Mouse (Mus musculus) myocyte (in vitro differentiated cells): ENCODE measurements at regions not wholly inside any gene's neighbourhood (a gene's known extent, or its start where the extent isn't known, plus 50 kb on each side); places are given as distances from the start of the nearest gene placed in this dataset.

Experiments used
- H3K27me3 ChIP-seq: one replicate; pipeline ENCODE4 v1.6.1; 2011; ENCODE audit not compliant: control insufficient read depth, insufficient read depth, insufficient read length
- H3K36me3 ChIP-seq: one replicate; pipeline ENCODE4 v1.6.1; 2011; ENCODE audit not compliant: control insufficient read depth, insufficient read depth
- H3K4me2 ChIP-seq: one replicate; pipeline ENCODE4 v1.6.1; 2011; ENCODE audit warnings: low read depth, control low read depth
- H3K4me3 ChIP-seq: one replicate; pipeline ENCODE4 v1.5.1; 2011; ENCODE audit warnings: mild to moderate bottlenecking, control low read depth, moderate library complexity
- H3K79me2 ChIP-seq: one replicate; pipeline ENCODE4 v1.6.1; 2011; ENCODE audit not compliant: control insufficient read depth, insufficient read depth
- H3ac ChIP-seq: one replicate; pipeline ENCODE4 v1.6.1; 2011; ENCODE audit not compliant: control insufficient read depth, insufficient read length
- CEBPB ChIP-seq: IDR thresholded peaks from 2 replicates; pipeline ENCODE4 v1.6.1; 2011; ENCODE audit warnings: mild to moderate bottlenecking, moderate library complexity; ENCODE audit not compliant: poor library complexity, insufficient read depth, severe bottlenecking
- E2F4 ChIP-seq: IDR thresholded peaks from one replicate; pipeline ENCODE4 v1.6.1; 2011; ENCODE audit warnings: mild to moderate bottlenecking, control low read depth, moderate library complexity; ENCODE audit not compliant: insufficient read depth
- MAX ChIP-seq: IDR thresholded peaks from one replicate; pipeline ENCODE4 v1.6.1; 2011; ENCODE audit warnings: low read depth, mild to moderate bottlenecking, control low read depth
- MYOD1 ChIP-seq, 3 experiments: IDR thresholded peaks; one replicate each; pipeline ENCODE4 v1.6.1; 2011; ENCODE audit warnings: control low read depth in 2 of 3, low read depth in 2 of 3, mild to moderate bottlenecking in 2 of 3, moderate library complexity in 1 of 3; ENCODE audit not compliant: insufficient read length in 2 of 3, control insufficient read depth in 1 of 3
- MYOG ChIP-seq, 3 experiments: IDR thresholded peaks; one replicate each; pipeline ENCODE4 v1.6.1; 2011; ENCODE audit warnings: control low read depth in 2 of 3, low read depth in 2 of 3, mild to moderate bottlenecking in 2 of 3; ENCODE audit not compliant: insufficient read length in 2 of 3, control insufficient read depth in 1 of 3, insufficient read depth in 1 of 3
- POLR2A ChIP-seq: IDR thresholded peaks from one replicate; pipeline ENCODE4 v1.6.1; 2011; ENCODE audit warnings: low read depth, mild to moderate bottlenecking, control low read depth, moderate library complexity; ENCODE audit not compliant: insufficient read length
- POLR2AphosphoS2 ChIP-seq: IDR thresholded peaks from one replicate; pipeline ENCODE4 v1.6.1; 2011; ENCODE audit warnings: low read depth, control low read depth; ENCODE audit not compliant: insufficient read length
- REST ChIP-seq: IDR thresholded peaks from one replicate; pipeline ENCODE4 v1.6.1; 2011; ENCODE audit warnings: mild to moderate bottlenecking, control low read depth, moderate library complexity; ENCODE audit not compliant: insufficient read depth, insufficient read length
- SRF ChIP-seq: IDR thresholded peaks from one replicate; pipeline ENCODE4 v1.6.1; 2011; ENCODE audit warnings: low read depth; ENCODE audit not compliant: control insufficient read depth, insufficient read length
- TCF12 ChIP-seq: IDR thresholded peaks from one replicate; pipeline ENCODE4 v1.6.1; 2011; ENCODE audit warnings: mild to moderate bottlenecking, control low read depth; ENCODE audit not compliant: poor library complexity, insufficient read depth, severe bottlenecking
- TCF3 ChIP-seq: IDR thresholded peaks from one replicate; pipeline ENCODE4 v1.6.1; 2011; ENCODE audit warnings: low read depth, control low read depth; ENCODE audit not compliant: insufficient read length
- USF1 ChIP-seq: IDR thresholded peaks from one replicate; pipeline ENCODE4 v1.6.1; 2011; ENCODE audit warnings: low read depth, mild to moderate bottlenecking, control low read depth, moderate library complexity

- Histone ChIP-seq H3K4me3 (no peak overlapping the region), H3K4me2 (no peak overlapping the region), H3K27me3 (no peaks in the 10 kb centered on the region), H3ac (no peak overlapping the region), H3K79me2 (no peaks in the 10 kb centered on the region), H3K36me3 (no peaks in the 10 kb centered on the region)
- no peak for TF ChIP-seq SRF
- TF ChIP-seq MYOG (IDR thresholded peaks at IDR 0.05; ENCODE audit: control insufficient read depth in 1 of 3, insufficient read depth in 1 of 3, insufficient read length in 2 of 3, low read depth in 2 of 3): no peak
- TF ChIP-seq MAX: no peak
- TF ChIP-seq TCF12: no peak
- no peak for TF ChIP-seq POLR2A
- no peak for TF ChIP-seq E2F4
- TF ChIP-seq TCF3: no peak
- TF ChIP-seq MYOD1 (IDR thresholded peaks at IDR 0.05; ENCODE audit: control insufficient read depth in 1 of 3, insufficient read length in 2 of 3, low read depth in 2 of 3): no peak
- TF ChIP-seq REST: no peak
- no peak for TF ChIP-seq USF1
- TF ChIP-seq CEBPB: no peak
- no peak for TF ChIP-seq POLR2AphosphoS2
These were observed 485.8 kb downstream of the 1700129C05Rik start for GRCm38 (mm10) chr14:58656935-58657238.

- no peak overlapping the region for H3ac ChIP-seq
- TF ChIP-seq MYOG (IDR thresholded peaks at IDR 0.05; ENCODE audit: control insufficient read depth in 1 of 3, insufficient read depth in 1 of 3, insufficient read length in 2 of 3, low read depth in 2 of 3) (no peak), CEBPB (no peak), MAX (no peak), TCF3 (no peak), REST (no peak), POLR2A (no peak), MYOD1 (IDR thresholded peaks at IDR 0.05; ENCODE audit: control insufficient read depth in 1 of 3, insufficient read length in 2 of 3, low read depth in 2 of 3) (no peak), USF1 (no peak), POLR2AphosphoS2 (no peak), SRF (no peak), TCF12 (no peak), E2F4 (no peak)
- H3K27me3 ChIP-seq: no peaks in the 10 kb centered on the region
- H3K4me3 ChIP-seq: no peak overlapping the region
- H3K36me3 ChIP-seq: no peaks in the 10 kb centered on the region
- no peaks in the 10 kb centered on the region for H3K79me2 ChIP-seq
- H3K4me2 ChIP-seq: no peak overlapping the region
These were observed 486.3 kb downstream of the 1700129C05Rik start for GRCm38 (mm10) chr14:58656212-58656934.

GRCm38 (mm10) chr14:58653026-58653425 lies 489.7 kb downstream of the 1700129C05Rik start:
- no peaks in the 10 kb centered on the region for H3K36me3 ChIP-seq
- no peak overlapping the region for H3K4me3 ChIP-seq
- TF ChIP-seq TCF3: no peak
- TF ChIP-seq TCF12: no peak
- TF ChIP-seq CEBPB: no peak
- no peak for TF ChIP-seq MAX
- TF ChIP-seq MYOG (IDR thresholded peaks at IDR 0.05; ENCODE audit: control insufficient read depth in 1 of 3, insufficient read depth in 1 of 3, insufficient read length in 2 of 3, low read depth in 2 of 3): no peak
- TF ChIP-seq POLR2AphosphoS2: no peak
- no peak for TF ChIP-seq USF1
- no peak for TF ChIP-seq SRF
- no peak for TF ChIP-seq MYOD1 (IDR thresholded peaks at IDR 0.05; ENCODE audit: control insufficient read depth in 1 of 3, insufficient read length in 2 of 3, low read depth in 2 of 3)
- no peak for TF ChIP-seq REST
- TF ChIP-seq E2F4: no peak
- TF ChIP-seq POLR2A: no peak
- no peaks in the 10 kb centered on the region for H3K79me2 ChIP-seq
- no peak overlapping the region for H3ac ChIP-seq
- no peaks in the 10 kb centered on the region for H3K27me3 ChIP-seq
- no peak overlapping the region for H3K4me2 ChIP-seq

- Histone ChIP-seq H3K79me2 (no peaks in the 10 kb centered on the region), H3K27me3 (no peaks in the 10 kb centered on the region), H3K36me3 (no peaks in the 10 kb centered on the region), H3K4me2 (no peak overlapping the region), H3K4me3 (no peak overlapping the region), H3ac (no peak overlapping the region)
- TF ChIP-seq REST (no peak), MAX (no peak), TCF12 (no peak), USF1 (peak; percentile 83), MYOG (IDR thresholded peaks at IDR 0.05; ENCODE audit: control insufficient read depth in 1 of 3, insufficient read depth in 1 of 3, insufficient read length in 2 of 3, low read depth in 2 of 3) (peak in 2 of 3 experiments; percentile 54 to 80), POLR2AphosphoS2 (no peak), CEBPB (no peak), POLR2A (no peak), MYOD1 (IDR thresholded peaks at IDR 0.05; ENCODE audit: control insufficient read depth in 1 of 3, insufficient read length in 2 of 3, low read depth in 2 of 3) (peak in 2 of 3 experiments; percentile 34 to 68), TCF3 (no peak)
These were observed 490.7 kb downstream of the 1700129C05Rik start for GRCm38 (mm10) chr14:58652004-58652403.
